Mouse (Mus musculus) neural tube, embryonic 14.5 days (tissue): ENCODE results near the gene C2cd4d. TPM values are rescaled to one million over a fixed set of nuclear protein-coding genes. Genes with fewer than 3 reads are reported as not detected.

Source experiments
- ATAC-seq: fragments of 200-750 bp; cut with Nextera tagmentation; 2 replicates; pipeline ENCODE4 v1.8.0; 2017; ENCODE audit warnings: low read depth, mild to moderate bottlenecking, moderate TSS enrichment, moderate library complexity
- H3K27ac ChIP-seq: fragments of 300-500 bp; sonication (generic); 2 replicates; pipeline ENCODE4 v1.5.1; 2014; ENCODE audit warnings: low read depth, mild to moderate bottlenecking, control low read depth, low read length, moderate library complexity, mixed read lengths
- H3K27me3 ChIP-seq: fragments of 300-500 bp; sonication (generic); 2 replicates; pipeline ENCODE4 v1.6.1; 2014; ENCODE audit warnings: low read length; ENCODE audit not compliant: control insufficient read depth, insufficient read depth
- H3K36me3 ChIP-seq: fragments of 300-500 bp; sonication (generic); 2 replicates; pipeline ENCODE4 v1.6.1; 2014; ENCODE audit warnings: low read length, mixed read lengths; ENCODE audit not compliant: control insufficient read depth, insufficient read depth
- H3K4me1 ChIP-seq: fragments of 300-500 bp; sonication (generic); 2 replicates; pipeline ENCODE4 v1.6.1; 2014; ENCODE audit warnings: low read length; ENCODE audit not compliant: control insufficient read depth, insufficient read depth
- H3K4me2 ChIP-seq: fragments of 300-500 bp; sonication (generic); 2 replicates; pipeline ENCODE4 v1.6.1; 2014; ENCODE audit warnings: mild to moderate bottlenecking, low read depth, low read length, control low read depth
- H3K4me3 ChIP-seq: fragments of 300-500 bp; sonication (generic); 2 replicates; pipeline ENCODE4 v1.5.1; 2014; ENCODE audit warnings: low read depth, low read length, control low read depth, mixed read lengths
- H3K9ac ChIP-seq: fragments of 300-500 bp; sonication (generic); replicated peaks from 2 replicates; pipeline ENCODE4 v1.6.1; 2014; ENCODE audit warnings: low read depth, mild to moderate bottlenecking, control low read depth, low read length, mixed read lengths
- H3K9me3 ChIP-seq: fragments of 300-500 bp; sonication (generic); 2 replicates; pipeline ENCODE4 v1.6.1; 2016; ENCODE audit warnings: low read length; ENCODE audit not compliant: control insufficient read depth
- WGBS: fragments of 180-500 bp; shearing (Covaris S2); extraction: QIAGEN DNeasy Blood & Tissue Kit; methylation state at CpG from one replicate; pipeline ENCODE4 v1.1.7; 2014; 5-methylcytosine and 5-hydroxymethylcytosine counted together
- polyA plus RNA-seq: library from polyadenylated mRNA; unstranded; fragments of >200 nt; fragmentation: Nextera tagmentation; extraction: Ambion mirVana; gene quantifications from 2 replicates; pipeline ENCODE4 v1.2.1, GENCODE M21; 2014

The C2cd4d gene
- polyA plus RNA-seq, 1 experiment from 2014 or later, result 4.3 TPM

DNA sequence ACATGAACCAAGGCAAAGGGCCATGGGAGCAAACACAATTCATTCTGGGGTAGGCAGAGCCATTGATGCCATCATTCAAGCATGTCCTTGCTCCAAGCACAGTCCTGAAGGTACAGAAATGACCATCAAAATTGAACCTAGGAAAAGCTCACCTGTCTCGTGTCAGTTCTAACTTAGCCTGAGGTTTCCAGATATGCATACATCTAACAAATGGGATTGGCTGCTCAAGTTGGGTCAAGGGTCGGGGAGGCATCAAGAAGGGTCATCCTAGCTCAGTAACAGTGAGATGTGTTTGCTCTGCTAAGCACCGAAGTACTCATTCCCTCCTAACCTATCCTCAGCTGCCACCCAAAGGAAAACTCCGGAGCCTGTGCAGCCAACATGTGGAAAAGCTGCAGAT lies 34.6 kb downstream of the C2cd4d start:
- no peak for ATAC-seq
- H3K4me2 ChIP-seq, result no peak overlapping the region
- 89% methylated on average over 4 of the region's 4 CpGs for WGBS
- H3K4me3 ChIP-seq, result no peak overlapping the region
- no peak overlapping the region for H3K27ac ChIP-seq
- no peak overlapping the region for H3K9ac ChIP-seq
- peaks cover 3% of the 10 kb centered on the region; the same call in 1 of the 2 replicates for H3K4me1 ChIP-seq
- H3K36me3 ChIP-seq, result no peaks in the 10 kb centered on the region
- no peaks in the 10 kb centered on the region for H3K9me3 ChIP-seq
- H3K27me3 ChIP-seq, result no peaks in the 10 kb centered on the region

DNA sequence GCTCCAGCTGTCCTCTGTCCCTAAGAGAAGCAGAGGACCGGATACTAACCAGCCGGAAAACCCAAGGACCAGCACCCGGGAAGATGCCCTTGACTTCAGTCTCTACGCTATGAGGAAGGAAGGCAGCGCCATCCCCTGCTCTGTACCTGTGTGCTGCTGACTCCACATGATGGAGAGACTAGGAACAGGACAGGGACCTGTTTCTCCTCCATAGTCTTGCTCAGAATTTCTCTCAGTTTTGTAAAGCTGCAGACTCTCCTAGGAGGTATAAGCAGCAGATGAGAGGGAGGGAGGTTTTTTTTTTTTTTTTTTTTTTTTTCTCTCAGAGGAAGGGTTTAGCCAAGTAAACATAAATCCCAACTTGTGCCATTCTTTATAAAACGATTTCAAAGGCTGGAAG lies 36.0 kb downstream of the C2cd4d start, which contains the start of gene Lingo4:
Gene Lingo4 (plus strand): TSS at position 301 of the 400 bp plus-strand sequence.
- no peaks in the 10 kb centered on the region for H3K36me3 ChIP-seq
- ATAC-seq, result no peak
- H3K9ac ChIP-seq, result peak within 1 kb of the TSS; percentile 41
- peak within 1 kb of the TSS; percentile 26 for H3K4me3 ChIP-seq
- H3K27ac ChIP-seq, result no peak within 1 kb of the TSS
- WGBS, result 69% methylated on average over 6 of the region's 6 CpGs
- peaks cover 3% of the 10 kb centered on the region; the same call in 1 of the 2 replicates for H3K4me1 ChIP-seq
- no peaks in the 10 kb centered on the region for H3K9me3 ChIP-seq
- peak within 1 kb of the TSS; percentile 56 for H3K4me2 ChIP-seq
- no peaks in the 10 kb centered on the region for H3K27me3 ChIP-seq

DNA sequence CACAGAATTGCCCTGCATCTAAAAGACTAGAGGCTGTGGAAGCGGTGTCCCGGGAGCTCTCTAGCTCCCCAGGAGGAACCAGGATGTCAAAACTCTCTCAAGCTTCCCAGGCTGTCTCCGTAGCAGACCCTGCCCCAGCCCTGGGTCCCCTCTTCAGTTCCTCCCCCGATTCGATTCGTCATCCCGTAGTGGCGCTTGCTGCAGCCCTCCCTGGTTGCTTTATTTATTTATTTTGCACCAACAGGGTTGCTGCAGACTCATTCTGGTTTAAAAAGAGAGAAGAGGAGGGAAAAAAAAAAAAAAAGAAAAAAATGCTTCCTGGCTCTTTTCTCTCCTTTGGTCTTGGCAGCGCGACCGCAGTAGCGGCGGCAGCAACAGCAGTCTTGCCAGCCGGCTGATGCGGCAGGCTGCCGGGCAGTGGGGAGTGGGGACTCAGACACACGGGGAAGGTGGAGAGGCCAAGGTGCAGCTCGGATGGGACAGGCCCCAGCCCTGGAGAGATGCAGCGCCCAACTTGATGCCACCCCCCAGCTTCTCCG lies 36.8 kb downstream of the C2cd4d start:
- peak overlapping the region; percentile 56 for H3K4me2 ChIP-seq
- peak overlapping the region; percentile 41 for H3K9ac ChIP-seq
- no peaks in the 10 kb centered on the region for H3K4me1 ChIP-seq
- WGBS, result 2% methylated on average over 20 of the region's 20 CpGs
- ATAC-seq, result peak; percentile 78
- H3K27ac ChIP-seq, result no peak overlapping the region
- peak overlapping the region; percentile 26 for H3K4me3 ChIP-seq
- no peaks in the 10 kb centered on the region for H3K36me3 ChIP-seq
- H3K9me3 ChIP-seq, result no peaks in the 10 kb centered on the region
- H3K27me3 ChIP-seq, result no peaks in the 10 kb centered on the region

DNA sequence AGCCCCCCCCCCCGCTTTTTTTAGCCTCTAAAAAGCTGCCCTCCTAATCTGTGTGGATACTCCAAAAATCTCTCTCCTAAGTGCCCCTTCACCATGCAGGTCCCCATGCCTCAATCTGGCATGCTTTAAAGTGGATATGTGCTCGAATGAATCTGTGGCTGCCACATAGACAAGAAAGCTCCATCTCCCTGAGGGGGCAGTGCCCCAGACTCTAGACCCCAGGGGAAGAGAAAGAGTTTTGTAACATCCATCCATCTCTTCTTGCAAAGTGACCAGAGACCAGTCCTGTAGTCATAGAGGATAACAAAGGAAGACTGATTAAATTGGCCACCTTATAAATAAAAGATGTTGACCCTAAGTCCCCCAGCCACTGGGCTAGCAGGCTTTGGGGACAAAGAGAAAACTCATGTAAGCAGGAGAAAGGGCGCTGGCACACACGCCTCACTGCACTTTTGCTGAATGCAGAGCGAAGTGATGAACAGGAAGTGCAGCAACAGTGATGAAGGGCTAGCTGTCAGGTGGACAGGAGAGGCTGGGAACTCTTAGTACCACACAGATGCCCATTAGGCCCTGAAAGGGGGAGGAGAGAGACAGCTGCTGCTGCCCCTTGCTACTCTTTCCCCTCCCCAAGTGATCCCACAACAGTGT lies 37.5 kb downstream of the C2cd4d start:
- no peak for ATAC-seq
- Histone ChIP-seq H3K4me2 (peak overlapping the region; percentile 56), H3K4me3 (no peak overlapping the region; the same call in 1 of the 2 replicates), H3K9ac (peak overlapping the region; percentile 41; the same call in 1 of the 2 replicates), H3K27ac (no peak overlapping the region), H3K36me3 (no peaks in the 10 kb centered on the region), H3K27me3 (no peaks in the 10 kb centered on the region), H3K9me3 (no peaks in the 10 kb centered on the region), H3K4me1 (no peaks in the 10 kb centered on the region)
- WGBS, result 16% methylated on average over 5 of the region's 5 CpGs

DNA sequence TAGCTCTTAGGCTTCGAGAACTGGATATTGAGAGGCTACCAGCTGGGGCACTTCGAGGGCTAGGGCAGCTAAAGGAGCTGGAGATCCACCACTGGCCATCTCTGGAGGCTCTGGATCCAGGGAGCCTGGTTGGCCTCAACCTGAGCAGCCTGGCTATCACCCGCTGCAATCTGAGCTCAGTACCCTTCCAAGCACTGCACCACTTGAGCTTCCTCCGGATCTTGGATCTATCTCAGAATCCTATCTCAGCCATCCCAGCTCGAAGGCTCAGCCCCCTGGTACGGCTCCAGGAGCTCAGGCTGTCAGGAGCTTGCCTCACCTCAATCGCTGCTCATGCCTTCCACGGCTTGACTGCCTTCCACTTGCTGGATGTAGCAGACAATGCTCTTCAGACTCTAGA lies 40.2 kb downstream of the C2cd4d start:
- H3K9me3 ChIP-seq, result no peaks in the 10 kb centered on the region
- WGBS, result 73% methylated on average over 8 of the region's 8 CpGs
- no peaks in the 10 kb centered on the region for H3K27me3 ChIP-seq

DNA sequence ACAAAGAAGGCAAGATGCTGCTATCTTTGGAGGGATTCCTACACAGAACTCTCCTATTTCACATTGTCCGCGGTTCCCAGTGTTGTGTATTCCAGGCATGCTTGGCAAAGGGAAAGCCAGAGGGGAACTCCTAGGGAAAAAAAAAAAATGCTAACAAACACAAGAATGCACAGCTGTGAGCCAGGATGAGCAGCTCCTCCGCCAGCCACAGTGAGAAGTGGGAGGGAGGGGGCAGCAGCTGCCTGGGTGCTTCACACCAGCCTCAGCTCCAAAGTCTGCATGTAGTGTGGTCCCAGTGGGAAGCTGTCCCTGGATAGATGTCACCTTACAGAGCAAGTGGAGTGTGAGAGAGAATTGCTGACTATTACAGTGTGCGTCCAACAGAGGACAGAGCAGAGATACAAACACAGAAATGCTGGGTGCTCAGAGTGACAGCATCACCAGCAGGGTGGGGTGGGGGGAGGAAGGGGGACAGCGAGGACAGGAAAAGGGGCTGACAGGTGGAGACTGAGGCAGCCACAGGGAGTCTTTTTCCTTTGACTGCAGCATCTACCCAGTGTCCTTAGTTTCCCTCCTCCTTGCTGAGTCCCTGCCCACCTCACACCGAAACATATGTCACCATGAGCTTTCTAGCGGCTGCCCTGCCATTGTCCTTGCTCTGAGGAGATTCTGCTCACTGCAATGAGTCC lies 42.3 kb downstream of the C2cd4d start:
- no peaks in the 10 kb centered on the region for H3K9me3 ChIP-seq
- no peaks in the 10 kb centered on the region for H3K36me3 ChIP-seq
- H3K4me2 ChIP-seq, result no peak overlapping the region
- 25% methylated on average over 7 of the region's 7 CpGs for WGBS
- peak; percentile 30; the same call in 1 of the 2 replicates for ATAC-seq
- H3K27ac ChIP-seq, result no peak overlapping the region
- no peak overlapping the region for H3K9ac ChIP-seq
- no peak overlapping the region for H3K4me3 ChIP-seq
- H3K27me3 ChIP-seq, result no peaks in the 10 kb centered on the region
- no peaks in the 10 kb centered on the region for H3K4me1 ChIP-seq

More for the DNA sequence above, 40.2 kb downstream of the C2cd4d start:
- Histone ChIP-seq H3K4me3 (no peak overlapping the region), H3K27ac (no peak overlapping the region), H3K36me3 (no peaks in the 10 kb centered on the region), H3K4me2 (no peak overlapping the region), H3K4me1 (no peaks in the 10 kb centered on the region), H3K9ac (no peak overlapping the region)
- no peak for ATAC-seq

DNA sequence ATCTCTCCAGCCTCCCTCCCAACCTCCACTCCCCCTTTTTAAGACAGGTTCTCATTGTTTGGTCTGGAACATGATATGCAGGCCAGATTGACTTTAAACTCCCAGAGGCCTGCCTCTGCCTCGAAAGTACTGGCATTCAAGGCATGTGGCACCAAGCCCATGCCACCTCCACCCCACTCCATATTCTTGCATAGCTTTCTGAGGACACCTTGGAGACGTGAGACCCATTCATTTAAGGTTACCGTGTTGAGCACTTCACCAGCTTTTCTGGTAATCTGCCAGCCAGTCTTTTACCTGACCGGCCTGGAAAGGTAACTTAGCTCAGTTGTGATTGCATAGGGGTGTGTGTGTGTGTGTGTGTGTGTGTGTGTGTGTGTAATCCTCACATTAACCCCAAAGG lies 43.3 kb downstream of the C2cd4d start:
- H3K9ac ChIP-seq, result no peak overlapping the region
- ATAC-seq, result no peak
- no peaks in the 10 kb centered on the region for H3K4me1 ChIP-seq
- H3K36me3 ChIP-seq, result no peaks in the 10 kb centered on the region
- WGBS, result 75% methylated on average over 4 of the region's 4 CpGs
- H3K4me2 ChIP-seq, result no peak overlapping the region
- H3K9me3 ChIP-seq, result no peaks in the 10 kb centered on the region
- no peak overlapping the region for H3K4me3 ChIP-seq
- H3K27ac ChIP-seq, result no peak overlapping the region
- no peaks in the 10 kb centered on the region for H3K27me3 ChIP-seq

DNA sequence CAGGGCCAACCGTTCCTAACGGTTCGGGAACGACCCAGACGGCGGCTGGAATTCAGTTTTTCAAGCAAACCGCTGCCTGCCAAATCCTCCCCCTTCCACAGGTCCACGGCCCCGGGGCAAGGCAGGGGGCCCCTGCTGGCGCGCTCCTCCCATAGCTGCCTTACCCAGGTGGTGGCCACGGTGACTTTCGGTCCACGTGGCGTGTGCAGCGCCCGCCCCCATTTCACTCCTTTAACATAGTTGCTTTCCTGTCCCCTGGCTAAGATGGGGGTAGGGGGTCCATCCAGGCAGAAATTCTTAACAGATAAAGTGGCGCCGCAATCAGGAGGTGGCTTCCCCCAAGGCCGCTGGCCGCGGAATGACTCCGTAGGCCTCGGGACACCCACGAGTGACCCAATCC lies 50.3 kb downstream of the C2cd4d start:
- Histone ChIP-seq H3K9ac (peak overlapping the region; percentile 66), H3K4me2 (peak overlapping the region; percentile 93)
- WGBS, result 6% methylated on average over 25 of the region's 25 CpGs

More for the DNA sequence above, 50.3 kb downstream of the C2cd4d start:
- no peaks in the 10 kb centered on the region for H3K27me3 ChIP-seq
- peak overlapping the region; percentile 75 for H3K27ac ChIP-seq
- H3K9me3 ChIP-seq, result no peaks in the 10 kb centered on the region
- no peaks in the 10 kb centered on the region for H3K36me3 ChIP-seq
- H3K4me3 ChIP-seq, result peak overlapping the region; percentile 65
- ATAC-seq, result peak; percentile 68
- peaks cover 3% of the 10 kb centered on the region; the same call in 1 of the 2 replicates for H3K4me1 ChIP-seq
